Mouse (Mus musculus): ENCODE measurements around the gene Jak1. TPM values are rescaled to one million over a fixed set of nuclear protein-coding genes. Genes with fewer than 3 reads are reported as not detected.
"Not testable (repeated sequence)": the region's sequence is repeated elsewhere in the genome, so short reads cannot be mapped to it uniquely, and the experiment has no call there.

Jak1 gene
- total and polyA plus RNA-seq, 3 experiments = 116 to 157 (median 118) TPM

DNA sequence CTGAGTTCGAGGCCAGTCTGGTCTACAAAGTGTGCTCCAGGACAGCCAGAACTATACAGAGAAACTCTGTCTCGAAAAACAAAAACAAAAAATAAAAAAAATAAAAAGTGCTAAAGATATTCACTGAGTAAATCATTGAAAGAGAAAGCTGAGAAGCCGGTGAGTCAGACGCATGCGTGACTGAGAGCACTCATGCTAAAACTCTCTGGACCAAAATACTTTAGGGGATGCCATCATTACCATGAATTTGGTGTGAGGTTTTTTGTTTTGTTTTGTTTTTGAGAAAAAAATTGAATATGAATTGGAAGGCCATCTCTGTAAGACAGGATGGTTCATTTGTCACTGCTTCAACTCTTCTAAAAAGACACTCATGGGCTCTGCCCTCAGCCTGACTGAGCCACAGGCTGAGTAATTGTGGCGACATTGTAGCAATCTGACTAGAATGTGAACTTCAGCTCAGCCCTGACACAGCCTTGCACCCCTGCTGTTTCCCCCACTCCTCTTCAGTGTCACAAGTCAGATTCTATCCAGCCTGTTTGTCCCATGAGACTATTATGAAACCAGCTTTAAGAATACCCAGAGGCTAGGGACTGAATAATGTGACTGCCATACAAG is 11.5 kb upstream of the Jak1 start:
- DNase-seq = peak; percentile 69

DNA sequence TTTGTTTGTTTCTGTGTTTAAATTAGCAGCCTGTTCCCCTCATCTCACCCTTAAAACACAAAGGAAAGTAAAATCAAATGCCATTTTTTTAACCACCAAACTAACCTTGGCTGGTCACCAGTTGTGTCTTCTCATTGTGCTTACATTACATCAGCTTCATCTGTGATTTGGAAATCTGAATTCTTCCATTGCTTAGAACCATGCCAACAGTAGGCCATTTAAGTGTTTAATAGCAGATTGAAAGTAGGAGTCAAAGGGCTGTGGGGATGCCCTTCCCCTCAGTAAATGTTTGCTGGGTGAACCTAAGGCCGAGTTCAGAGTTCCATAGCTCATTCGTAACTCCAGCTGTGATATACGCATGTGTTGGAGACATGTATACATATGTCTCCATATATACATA is 10.8 kb upstream of the Jak1 start:
- no peak for DNase-seq

DNA sequence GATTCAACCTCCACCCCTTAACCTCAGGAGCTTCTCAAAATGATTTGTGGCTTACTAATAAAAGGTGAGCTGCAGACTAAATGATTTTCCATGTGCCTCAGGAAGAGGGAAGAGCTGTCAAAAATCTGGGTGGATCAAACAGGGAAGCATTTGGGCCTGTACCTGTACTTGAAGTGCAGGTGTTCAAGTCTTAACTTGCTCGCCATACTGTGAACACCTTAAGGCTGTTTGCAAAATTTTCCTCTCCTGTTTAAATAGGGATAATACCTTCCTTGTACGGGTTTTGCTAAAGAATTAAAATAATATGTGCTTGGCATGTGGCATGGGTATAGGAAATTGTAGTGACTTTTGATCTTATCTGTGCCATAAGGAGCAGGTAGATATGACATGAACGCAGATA is 5.7 kb upstream of the Jak1 start:
- no peak for DNase-seq

DNA sequence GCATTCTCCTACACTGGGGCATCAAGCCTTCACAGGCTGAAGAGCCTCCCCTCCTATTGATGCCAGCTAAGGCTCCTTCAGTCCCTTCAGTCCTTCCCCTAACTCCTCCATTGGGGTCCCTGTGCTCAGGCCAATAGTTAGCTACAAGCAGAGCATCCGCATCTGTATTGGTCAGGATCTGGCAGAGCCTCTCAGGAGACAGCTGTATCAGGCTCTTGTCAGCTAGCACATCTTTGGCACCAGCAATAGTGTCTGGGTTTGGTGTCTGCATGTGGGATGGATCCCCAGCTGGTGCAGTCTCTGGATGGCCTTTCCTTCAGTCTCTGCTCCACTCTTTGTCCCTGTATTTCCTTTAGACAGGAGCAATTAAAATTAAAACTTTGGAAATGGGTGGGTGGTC is 3.4 kb upstream of the Jak1 start:
- DNase-seq = not testable (repeated sequence)

DNA sequence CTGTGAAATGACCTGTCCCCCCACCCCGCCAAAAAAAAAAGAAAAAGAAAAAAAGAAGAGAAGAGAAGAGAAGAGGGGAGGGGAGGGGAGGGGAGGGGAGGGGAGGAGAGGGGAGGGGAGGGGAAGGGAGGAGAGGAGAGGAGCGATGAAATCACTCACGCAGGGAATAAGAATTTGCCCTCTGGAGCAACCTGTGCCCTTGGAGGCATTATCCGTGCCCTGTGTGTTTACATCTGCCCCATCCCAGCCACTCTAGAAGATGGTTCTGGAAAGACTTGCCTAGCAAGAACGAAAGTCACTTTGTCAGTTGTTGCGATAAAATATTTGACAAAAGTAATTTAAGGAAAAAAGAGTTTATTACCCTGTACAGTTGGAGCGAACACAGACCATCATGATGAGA is 441 bp upstream of the Jak1 start:
- DNase-seq = no peak

DNA sequence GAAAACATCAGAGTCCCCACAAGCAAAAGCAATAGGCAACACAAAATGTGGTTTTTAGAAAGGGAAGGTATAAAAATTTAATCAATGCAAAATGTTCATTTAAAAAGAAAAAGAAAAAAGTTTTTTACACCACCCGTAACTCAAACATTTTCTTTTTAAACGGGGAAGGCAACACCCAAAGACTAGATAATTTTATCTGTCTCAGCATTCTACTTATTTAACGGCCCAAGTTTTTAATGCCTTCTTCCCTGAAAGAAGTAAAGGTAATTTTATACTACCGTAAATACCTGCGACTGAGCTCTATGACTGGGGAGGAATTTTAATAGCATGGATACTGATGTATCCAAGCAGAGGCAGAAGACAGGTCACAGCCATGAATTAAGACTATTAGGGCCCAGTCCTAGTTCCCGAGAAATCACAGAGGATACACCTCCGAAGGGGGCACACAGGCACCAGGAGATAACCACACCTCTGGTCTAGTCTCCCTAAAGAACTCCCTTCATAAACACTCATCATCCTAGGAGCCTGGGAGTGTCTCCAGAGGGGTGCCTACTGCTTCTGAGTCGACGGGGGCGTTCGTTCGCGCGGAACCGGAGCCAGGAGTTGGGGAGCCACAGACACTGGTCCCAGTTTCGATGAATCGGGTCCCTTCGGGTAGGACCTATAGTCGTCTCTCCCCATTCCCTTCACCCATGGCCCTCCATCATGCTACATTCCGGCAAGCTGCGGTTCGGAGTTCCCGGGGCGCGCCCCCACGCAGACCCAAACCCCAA is 928 bp downstream of the Jak1 start:
- DNase-seq = no peak

DNA sequence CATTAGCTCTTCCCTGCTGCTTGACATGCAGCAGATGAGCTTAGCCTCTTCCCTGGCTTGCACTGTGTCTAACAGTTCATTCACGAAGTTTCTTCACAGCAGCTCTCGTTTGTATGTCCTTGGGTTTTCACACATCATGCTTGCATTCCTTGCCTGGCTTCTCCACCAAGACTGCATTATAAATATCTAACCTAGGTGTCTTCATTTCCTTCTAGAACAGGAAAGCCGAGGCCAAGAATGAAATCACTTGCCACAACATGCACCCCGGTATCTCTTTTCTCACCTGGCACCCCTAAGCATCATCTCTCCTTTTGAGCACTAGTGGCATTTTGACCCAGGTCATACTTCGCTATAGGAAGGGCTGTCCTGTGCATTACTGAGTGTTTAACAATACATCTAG is 3.5 kb downstream of the Jak1 start:
- no peak for DNase-seq

DNA sequence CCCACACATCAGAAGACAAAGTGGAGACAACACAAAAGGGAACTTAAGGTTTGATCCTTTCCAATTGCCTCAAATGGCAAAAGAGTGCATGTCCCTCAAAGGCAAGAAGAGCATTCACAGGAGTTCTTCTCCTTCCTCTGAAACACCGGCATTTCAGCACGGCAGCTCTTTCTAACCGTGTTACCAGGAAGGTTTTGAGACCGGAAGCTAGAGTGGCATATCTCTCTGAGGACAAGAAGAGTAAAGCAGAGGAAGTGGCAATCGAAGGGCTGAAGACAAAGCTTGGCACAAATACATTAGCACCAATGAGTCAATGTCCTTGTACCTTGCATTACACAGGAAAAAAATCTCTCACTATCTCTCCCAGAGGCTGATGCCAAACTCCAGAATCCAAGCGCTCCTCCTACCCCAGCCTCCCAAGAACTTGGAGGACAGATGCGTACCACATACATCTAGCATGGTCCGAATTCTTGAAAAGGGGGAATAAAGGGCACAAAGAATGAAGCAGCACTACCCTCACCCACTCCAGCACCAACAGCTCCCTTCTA is 4.3 kb downstream of the Jak1 start:
- peak; percentile 66 for DNase-seq

DNA sequence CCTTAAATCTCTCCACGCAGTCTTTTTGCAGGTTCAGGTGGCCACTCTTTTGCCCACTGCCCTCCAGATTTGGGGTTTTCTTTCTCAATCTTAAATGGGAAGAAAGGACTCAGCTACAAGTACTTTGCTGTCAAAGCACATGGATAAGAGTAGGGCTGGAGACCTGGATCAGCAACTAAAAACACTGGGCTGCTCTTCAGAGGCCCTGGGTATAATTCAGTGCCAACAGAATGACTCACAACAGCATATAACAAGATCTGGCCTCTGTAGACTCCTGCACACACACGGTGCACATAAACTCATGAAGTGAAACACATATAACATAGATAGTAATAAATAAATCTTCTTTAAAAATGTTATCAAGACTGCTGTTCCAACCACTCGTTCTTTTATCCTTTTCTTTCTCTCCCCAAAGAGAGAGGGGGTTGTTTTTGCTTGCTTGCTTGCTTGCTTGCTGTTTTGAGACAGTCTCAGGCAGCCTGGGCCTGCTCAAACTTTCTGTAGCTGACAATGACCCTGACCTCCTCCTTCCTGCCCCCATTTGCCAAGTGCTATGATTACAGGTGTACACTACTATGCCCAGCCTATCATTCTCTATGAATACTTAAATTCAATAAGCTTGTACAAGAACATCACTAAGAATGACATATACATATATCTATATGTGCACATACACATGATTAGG is 8.4 kb downstream of the Jak1 start:
- no peak for DNase-seq

DNA sequence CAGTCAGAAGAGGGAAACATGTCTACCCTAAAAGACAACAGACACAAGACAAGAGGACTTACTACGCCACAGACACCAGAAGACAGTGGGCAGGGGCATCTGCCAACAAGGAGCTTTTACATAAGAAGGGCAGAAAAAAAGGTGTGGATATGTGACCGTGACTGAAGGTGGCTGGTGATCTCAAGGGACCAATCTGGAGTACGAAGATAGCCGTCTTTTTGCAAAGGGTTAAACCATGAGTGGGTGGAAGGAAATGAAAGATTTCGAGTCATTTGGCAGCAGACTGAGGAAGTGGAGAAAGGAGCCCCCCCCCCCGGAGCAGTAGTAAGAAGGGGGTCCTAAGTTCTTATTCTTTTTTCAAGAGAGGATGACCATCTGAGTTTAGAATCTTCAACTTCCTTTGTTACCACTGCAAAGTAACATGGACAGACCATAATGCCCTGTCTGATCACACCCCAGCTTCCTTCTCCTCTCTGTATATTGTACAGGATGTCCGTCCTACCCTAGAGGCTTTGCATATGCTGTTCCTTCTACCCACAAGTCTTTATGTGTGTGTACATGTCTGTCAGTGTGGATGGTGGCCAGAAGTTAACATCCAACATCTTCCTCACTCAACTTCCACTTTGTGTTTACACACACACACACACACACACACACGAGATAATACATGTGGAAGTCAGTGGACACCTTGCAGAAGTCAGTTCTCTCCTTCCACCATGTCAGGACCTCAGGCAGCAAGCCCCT is 10.3 kb downstream of the Jak1 start:
- no peak for DNase-seq

DNA sequence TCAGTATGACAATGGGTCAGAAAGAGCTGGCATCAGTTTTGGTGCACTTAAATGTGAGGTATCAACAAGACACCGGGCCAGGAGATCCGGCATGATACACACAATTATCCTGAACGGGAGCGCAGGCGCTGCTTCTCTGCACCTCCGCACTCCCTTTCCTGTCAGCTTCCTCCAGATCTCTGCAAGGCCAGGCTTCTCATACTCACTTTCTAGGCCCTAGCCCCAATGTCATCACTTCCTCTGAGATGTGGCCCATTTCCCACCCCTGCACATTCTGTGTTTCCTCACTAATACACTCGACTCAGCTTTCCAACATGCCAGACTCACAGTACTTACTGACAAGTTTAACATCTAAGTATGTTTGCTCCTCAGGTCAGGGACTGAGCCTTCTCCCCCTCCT is 11.1 kb downstream of the Jak1 start:
- DNase-seq = no peak

DNA sequence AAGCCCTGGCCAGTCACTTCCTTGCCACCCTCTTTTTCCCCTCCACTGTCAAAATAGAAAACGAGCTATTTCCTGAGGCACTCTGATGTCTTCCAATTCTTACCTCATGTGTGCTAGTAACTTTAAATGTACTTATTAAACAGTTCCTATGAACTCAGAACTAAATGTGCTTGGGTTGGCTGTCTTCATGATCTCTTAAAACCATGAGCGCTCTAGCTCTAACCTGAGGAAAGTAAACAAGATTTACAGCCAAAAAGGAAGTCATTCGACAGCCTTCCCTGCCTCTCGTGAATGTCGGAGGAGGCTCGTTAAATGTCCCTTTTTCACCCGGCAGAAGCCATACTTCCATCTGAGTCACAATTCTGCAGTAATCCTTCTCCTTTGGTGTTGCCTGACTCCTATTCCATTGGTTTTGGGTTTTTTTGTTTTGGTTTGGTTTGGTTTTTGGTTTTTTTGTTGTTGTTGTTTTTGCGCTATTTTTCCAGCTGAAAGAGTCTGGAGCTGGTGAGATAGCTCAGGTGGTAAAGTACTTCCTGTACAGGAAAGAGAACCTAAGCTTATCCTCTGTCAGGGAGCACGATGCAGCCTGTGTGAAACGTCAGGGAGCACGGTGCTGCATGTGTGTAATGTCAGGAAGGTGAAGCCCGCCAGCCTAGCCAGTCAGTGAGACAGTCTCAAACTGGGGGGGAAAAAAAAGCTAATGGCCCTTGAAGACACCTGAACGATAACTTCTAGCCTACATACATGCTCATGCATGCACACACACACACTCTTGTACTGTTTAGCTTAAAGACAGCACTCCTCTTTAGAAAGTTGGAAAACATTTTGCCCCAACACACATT is 12.1 kb downstream of the Jak1 start:
- no peak for DNase-seq

DNA sequence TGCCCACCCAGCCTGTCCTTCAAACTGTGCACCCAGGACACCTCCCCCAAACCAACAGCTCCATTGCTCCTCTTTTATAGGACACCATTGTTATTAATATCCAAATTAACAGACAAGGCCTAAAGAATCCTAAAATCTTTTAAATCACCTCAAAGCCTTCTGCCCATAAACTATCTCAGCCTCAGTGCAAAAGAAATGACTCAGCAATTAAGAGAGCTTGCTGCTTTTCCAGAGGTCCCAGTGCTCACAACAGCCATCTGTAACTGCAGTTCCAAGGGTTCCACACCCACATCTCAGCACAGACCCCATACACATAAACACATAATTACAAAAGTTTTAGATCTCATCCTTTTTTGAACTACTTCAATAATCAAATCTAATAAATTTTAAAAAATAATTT is 13.1 kb downstream of the Jak1 start:
- DNase-seq = no peak

DNA sequence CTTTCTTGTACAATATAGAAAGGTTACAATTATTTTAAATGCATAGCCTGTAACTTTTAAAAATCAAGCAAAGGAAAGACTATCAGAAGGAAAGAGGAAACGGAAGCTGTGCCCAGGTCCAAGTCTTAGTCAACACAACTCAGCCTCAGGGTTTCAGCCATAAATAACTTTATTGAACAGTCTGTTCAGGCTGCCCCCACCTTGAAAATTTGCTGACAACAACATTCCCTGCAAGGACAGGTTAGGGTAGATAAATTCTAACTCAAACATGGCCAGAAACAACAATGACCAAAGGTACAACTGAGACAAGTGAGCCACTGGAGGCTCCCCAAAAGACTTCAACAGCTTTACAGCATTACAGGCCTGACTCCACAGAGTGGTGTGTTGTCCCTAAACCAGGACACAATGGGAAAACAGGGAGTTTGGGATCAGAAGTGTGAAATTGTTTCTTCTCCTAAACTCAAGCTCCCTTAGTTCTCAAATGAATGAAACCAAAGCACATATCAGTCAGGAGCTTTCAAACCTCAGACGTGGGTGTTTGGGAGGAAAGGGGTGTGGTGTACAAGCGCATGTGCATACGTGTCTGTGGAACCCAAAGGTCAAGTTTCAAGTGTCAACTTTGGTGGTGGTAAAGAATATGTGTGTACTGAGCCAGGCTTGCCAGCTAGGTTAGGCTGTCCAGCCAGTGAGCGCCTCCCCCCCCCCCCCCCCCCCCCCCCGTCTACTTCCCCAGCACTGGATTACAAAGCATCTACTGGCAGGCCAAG is 14.9 kb downstream of the Jak1 start:
- no peak for DNase-seq

DNA sequence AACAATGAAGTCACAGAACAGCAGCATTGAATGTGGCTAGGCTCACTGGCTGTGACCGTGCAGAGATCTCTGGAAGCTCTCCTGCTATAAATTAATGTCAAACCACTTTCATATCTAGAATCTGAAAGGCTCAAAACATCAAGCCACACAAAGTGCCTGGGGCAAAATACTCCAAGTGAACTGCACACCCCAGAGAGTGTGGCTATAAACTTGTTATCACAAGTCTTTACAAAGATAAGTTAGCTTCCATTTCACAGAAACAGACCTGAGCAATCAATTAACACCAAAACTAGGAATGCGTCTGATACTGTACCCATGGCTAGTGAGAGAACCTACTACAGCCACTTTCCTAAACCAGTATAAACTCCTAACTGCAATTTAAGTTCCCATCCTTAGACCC is 17.7 kb downstream of the Jak1 start:
- no peak for DNase-seq

DNA sequence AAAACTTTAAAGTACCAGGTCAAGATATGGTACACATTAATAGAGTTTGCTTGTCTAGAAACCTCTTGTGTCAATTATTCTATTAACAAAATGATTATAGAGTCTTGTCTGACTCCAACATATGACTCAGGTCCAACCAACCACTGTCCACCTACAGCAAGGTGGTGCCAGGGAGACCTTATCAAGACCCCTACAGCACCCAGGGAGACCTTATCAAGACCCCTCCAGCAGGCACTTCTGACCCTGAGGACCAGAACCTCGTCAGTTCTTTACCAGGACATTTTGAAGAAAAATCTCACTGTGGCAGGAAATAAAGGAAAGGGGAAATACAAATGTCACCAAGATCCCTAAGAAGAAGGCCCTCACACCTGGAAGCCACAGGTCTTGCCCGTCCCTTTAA is 18.5 kb downstream of the Jak1 start:
- no peak for DNase-seq

DNA sequence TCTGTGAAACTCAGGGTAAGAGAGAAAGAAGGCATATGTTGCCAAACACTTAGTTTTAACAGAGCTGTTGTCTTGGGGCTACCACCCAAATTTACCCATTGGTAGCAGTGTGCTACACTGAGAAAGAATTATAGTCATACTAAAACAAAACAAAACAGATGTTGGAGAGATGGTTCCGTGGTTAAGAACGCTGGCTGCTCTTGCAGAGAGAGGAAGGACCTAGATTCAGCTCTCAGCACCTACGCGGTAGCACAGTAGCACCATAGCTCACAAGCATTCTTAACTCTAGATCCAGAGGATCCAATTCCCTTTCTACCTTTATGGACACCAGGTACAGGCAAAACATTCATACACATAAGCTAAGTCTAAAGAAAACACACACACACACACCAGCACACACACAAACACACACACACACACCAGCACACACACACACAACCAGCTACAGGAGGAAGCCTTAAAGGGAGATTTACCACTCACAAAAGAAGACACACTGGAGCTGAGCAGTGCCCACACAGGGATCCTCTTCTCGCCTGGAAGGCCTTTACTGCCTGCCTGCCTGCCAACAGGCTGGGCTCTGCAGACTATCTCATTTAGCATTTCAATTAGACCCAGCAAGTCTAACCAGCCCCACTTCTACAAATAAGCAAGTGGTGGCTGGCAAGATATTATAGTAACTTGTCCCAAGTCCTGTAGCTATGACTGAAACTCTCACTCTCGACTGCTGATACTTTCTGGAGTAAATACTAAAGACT is 20.6 kb downstream of the Jak1 start:
- no peak for DNase-seq

DNA sequence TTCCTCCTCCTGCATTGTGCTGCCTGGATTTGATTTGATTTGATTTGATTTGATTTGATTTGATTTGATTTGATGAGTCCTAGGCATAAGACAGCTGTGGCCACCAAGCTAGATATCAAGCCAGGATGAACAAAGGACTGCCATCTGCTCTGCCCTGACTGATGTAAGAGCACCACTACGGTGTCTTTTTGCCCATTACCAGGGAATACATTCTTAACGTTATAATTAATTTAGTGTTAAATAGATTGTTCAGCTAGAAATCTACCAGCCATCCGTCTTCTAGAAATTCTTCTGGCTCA is 24.3 kb downstream of the Jak1 start:
- DNase-seq = no peak

DNA sequence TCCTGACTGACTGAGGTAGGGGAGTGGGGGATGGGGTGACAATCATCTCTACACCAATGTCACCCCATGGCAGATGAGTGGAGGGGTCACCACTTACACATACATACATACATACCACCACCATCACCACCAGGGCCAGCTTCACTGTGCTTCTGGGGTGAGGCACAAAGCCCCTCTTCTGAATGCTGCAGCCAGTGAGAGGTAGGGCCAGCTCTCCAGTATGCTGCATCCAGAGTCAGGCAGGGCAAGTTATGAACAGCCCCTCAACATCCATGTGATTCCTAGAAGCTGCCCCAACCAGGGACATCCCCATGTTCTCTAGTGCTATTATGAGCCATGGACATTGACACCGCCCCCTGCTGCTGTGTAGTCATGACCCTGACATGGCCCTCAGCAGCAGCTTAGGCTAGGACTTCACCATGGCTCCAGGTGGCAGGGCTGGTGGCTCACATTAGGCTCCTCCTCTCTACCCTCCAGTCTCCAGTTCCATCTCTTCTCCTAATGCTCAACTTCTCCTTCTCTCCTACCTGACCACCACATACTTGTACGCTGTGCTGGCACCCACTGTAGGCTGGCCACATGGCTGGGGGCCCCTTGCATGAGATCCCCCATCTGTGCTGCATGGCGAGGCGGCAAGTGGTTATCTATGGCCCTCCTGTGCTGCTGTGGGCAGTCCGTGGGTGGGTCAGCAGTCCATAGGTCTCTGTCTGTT is 24.8 kb downstream of the Jak1 start:
- no peak for DNase-seq

All from adrenal gland, adult 2 months (tissue).